Mouse (Mus musculus) adrenal gland, postnatal 10 days (tissue): ENCODE data around the gene Shc1. TPM values are rescaled to one million over a fixed set of nuclear protein-coding genes. Genes with fewer than 3 reads are reported as not detected.
A peak's percentile ranks its signal among the peaks of the same experiment; 100 is the strongest.
"Not testable (repeated sequence)": the region's sequence is repeated elsewhere in the genome, so short reads cannot be mapped to it uniquely, and the experiment has no call there.

Experiments used
- DNase-seq: peaks from one replicate; pipeline ENCODE4 v3.0.0; 2021; ENCODE audit warnings: mixed read lengths
- total RNA-seq, 2 experiments: library from RNA; stranded (reverse); gene quantifications; 2 replicates each; pipeline ENCODE4 v1.2.3; 2021

Gene Shc1
- total RNA-seq, 2 experiments from 2014 or later = 94.4 to 108 TPM

DNA sequence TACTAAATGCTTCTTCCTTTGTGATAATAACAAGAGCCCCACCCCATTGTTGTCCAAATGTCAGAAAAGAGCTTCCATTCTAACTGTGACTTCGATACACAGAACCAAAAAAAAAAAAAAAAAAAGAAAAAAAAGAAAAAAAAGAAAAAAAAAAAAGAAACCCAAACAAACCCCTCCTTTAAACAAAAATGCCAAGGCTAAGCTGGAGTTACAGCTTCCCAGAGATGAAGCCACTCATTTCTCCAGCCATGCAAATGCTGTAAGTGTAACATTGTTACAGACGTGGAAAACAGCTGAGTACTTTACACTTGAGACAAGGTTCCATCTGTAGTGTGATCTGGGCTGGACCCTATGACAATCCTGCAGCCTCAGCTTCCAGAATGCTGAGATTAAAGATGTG, 1.1 kb upstream of the Shc1 start:
- no peak for DNase-seq

DNA sequence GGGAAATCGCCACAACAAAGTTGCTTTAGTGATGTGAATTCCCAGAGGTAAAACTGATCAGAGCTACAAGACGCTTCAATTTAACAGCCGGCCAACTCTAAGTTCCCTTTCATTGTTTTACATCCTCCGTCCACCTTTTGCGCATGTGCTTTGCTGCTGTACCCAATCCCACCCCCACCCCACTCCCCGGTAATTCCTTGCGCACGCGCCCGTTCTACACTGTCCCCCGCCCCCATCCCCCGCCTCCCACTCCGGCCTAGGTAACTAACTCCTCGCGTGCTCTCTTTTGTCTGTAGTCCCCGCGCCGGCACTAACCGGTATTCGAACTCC, 438 bp upstream of the Shc1 start:
- DNase-seq = no peak

DNA sequence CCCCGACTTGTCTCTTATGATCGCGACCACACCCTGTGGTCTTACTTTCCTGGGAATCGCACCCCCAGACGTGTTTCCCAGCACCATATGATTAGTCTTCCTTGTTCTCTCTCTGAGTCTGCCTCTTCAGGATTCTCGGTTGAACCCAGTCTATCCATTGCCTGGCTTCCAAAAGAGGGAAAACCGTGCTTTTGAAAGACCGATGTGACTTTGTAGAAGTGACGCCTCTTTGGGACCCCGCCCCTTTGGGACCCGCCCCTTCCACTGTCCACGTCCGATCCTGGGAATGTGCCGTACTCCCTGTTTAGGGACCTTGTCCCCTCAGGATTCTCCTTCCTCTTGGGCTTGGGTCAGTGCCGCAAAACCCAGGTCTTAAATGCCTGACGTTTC, 613 bp downstream of the Shc1 start:
- peak; percentile 93 for DNase-seq

DNA sequence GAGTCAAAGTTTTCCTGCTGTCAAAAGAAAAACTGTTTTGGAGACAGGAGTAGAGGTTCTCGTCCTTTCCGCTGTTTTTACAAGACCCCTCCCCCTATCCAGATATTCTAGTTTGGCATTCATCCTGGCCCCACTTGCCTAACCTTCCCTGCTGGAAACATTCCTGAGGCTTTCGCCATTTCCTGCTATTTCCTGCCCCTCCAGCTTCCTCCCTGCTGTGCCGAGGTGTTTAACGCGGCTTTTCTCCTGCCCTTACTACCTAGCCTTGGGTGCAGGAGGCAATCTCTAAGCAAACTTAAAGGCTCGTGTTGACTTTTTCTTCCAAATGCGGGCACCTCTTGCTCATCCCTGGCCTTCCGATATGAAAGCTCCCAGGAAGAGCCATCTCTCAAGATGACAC, 1.3 kb downstream of the Shc1 start:
- DNase-seq = peak; percentile 80

DNA sequence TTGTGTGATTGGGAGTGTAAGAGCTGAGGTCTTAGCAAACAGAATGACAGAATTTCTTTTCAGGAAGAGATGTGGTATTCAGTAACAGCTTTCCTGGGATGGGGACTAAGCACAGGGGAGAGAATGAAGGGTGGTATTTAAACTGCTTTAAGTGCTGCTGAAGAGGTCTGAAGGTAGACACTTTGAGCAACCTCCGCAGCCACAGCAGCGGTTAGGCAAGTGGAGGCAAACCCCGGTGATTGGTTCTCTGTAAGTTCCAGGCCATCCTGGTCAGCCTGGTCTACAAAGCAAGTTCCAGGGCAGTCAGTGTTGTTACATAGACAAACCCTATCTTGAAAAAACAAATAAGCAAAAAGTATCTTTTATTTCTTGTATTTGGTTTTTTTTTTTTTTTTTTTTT, 1.7 kb downstream of the Shc1 start:
- DNase-seq = no peak

DNA sequence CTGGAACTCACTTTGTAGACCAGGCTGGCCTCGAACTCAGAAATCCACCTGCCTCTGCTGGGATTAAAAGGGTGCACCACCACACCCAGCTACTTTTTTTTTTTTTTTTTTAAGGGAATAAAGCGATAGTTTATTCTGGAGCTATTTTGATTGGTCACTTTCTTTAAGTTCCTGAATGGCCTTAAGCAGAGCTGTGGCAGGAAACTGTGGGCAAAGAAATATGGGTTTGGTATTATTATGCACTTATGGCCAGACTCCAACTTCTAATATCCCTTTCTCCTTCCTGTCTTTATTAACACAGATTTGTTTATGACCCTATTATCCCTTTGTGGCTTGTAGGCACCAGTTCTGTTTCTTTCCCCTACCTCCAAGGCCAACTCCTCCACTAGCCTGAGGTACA, 2.2 kb downstream of the Shc1 start:
- no peak for DNase-seq

DNA sequence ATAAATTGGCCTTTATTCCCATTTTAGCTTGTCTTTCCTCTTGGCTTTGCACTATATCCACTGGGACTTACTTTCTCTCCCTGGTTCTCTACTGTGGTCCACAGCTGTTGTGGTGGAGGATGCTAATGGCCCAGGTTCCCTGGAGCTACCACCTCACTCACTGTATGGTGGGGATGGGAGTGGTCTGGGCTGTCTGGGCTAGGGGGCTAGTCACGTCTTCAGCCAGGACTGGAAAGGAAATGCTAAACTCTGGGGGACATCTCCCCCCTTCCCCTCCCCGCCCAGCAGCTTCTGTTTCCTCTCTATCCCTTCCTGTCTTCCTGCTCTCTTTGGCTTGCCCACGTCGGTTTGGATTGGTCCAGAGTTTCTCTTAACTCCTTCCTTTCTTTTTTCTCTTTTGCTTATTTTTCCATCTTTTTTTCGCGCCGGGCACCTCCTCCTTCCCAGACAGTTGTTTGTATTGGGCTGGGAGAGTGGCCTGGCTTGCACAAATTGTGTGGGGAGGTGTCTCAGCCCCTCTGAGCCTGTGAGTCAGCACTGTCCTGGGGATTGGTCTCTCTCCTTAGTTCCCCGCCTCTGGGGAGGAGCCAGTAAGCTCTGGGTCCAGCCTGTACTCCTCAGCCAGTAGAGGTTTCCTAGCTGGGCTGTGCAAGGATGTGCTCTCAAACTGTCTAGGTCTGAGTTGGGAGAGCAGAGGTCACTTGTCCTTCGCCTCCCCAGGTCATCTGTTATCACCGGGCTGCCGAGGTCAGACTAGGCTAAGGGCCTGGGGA, 2.9 kb downstream of the Shc1 start:
- DNase-seq = peak; percentile 87

DNA sequence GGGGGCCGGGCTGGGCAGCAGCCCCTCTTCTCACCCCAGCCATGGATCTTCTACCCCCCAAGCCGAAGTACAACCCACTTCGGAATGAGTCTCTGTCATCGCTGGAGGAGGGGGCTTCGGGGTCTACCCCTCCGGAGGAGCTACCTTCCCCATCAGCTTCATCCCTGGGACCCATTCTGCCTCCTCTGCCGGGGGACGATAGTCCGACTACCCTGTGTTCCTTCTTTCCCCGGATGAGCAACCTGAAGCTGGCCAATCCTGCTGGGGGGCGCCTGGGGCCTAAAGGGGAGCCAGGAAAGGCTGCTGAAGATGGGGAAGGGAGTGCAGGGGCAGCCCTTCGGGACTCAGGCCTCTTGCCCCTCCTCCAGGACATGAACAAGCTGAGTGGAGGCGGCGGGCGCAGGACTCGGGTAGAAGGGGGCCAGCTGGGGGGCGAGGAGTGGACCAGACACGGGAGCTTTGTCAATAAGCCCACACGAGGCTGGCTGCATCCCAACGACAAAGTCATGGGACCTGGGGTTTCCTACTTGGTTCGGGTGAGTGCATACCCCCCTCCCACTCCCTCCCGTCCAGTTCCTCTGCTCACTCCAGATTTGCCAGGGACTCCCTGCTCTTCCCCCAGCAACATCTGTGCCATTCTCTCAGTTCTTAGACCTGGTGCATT, 3.7 kb downstream of the Shc1 start:
- DNase-seq = peak; percentile 24

DNA sequence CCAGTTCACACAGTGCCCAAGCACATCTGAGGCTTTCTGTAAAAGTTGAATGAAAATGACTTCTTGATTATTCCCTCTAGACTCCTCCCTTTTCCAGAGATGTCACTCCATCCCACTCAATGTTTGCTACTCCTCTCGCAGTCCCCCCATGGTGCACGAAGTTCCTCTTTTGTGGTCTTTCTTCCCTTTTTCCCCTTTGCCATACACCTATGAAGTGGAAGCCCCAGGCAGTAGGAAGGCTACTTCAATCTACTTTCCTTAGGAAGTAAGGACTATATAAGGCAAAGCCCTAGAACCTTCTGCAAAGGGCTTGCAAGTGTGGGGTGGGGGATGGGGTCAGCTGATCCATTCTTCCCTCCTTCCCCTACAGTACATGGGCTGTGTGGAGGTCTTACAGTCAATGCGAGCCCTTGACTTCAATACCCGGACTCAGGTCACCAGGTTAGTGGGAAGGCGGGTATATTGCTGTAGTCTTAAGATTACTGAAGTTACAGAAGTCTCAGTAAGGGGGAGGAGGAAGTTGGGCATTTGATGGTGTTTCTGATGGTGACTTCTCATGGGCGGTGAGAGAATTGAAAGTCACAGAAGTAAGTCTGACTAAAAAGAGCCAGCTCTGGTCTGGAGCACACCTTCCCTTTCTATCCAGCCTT, 4.4 kb downstream of the Shc1 start:
- no peak for DNase-seq

DNA sequence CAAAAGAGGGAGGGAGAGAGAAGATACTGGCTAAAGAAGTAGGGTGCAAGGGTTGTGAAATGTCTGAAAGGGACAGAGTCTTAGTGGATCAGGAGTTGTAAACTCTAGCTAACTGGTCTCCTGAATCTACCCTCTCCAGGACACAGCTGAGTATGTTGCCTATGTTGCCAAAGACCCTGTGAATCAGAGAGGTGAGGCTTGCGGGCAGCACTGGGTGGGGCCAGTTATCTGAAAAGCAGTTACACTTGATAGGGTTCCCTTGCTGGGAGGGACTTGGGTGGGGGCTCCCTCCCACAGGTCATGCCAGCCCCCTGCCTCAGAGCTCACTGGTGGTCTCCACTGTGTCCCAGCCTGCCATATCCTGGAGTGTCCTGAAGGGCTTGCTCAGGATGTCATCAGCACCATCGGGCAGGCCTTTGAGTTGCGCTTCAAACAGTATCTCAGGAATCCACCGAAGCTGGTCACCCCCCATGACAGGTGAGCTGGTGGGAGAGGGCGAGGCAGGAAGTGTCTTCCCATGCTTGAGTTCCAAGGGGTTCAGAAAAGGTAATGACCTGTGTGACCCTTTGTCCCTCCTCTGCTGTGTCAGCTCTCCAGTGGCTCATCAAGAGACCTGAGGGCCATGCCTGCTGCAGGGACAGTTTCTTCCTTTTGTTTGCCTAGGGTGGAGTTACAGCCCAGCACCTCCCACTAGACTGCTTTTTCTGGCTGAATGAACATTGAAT, 6.3 kb downstream of the Shc1 start:
- no peak for DNase-seq

DNA sequence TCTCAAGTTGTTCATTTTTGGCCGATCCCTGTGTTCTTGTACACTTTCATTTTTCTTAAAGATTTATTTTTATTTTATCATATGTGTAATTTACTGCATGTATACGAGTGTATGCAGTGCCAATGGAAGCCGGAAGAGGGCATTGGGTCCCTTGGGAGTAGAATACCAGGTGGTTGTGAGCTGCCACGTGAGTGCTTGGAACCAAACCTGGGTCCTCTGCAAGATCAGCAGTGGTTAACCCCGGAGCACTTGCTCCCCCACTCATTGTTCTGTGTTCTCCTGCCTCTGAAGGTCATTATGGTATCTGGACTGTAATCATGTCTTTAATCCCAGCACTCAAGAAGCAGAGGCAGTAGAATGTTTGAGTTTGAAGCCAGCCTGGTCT, 6.9 kb downstream of the Shc1 start:
- no peak for DNase-seq

DNA sequence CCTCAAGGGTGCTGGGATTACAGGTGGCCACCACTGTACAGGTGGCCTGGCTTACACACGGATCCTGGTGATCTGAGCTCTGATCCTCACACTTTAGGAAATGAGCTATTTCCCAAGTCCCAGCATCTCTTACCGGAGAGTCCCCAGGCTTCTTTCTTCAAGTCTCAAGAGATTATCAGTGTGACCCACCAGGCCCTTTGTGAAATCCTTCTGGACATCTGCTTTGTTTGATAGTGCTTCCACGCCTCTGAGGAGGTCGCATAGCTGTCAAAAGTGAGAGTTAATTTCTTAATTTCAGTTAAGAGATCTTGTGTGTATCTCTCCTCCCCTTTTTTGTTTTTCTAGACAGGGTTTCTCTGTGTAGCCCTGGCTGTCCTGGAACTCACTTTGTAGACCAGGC, 7.6 kb downstream of the Shc1 start:
- no peak for DNase-seq

DNA sequence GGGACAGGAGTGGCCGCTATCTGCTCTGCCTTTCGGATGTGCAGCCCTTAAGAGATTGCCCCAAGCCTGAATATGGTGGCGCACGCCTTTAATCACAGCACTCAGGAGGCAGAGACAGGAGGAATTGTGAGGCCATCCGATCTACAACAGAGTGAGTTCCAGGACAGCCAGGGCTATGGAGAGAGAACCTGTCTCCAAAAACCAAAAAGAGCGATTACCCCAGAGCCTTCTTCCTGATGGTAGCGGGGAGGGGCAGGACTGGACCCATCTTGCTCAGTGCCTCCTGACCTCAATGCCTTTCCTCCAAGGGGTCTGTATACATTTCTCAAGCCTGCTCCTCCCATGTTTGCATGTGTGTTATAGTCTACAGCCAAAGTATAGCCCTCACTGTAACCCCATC, 10.8 kb downstream of the Shc1 start:
- DNase-seq = not testable (repeated sequence)

DNA sequence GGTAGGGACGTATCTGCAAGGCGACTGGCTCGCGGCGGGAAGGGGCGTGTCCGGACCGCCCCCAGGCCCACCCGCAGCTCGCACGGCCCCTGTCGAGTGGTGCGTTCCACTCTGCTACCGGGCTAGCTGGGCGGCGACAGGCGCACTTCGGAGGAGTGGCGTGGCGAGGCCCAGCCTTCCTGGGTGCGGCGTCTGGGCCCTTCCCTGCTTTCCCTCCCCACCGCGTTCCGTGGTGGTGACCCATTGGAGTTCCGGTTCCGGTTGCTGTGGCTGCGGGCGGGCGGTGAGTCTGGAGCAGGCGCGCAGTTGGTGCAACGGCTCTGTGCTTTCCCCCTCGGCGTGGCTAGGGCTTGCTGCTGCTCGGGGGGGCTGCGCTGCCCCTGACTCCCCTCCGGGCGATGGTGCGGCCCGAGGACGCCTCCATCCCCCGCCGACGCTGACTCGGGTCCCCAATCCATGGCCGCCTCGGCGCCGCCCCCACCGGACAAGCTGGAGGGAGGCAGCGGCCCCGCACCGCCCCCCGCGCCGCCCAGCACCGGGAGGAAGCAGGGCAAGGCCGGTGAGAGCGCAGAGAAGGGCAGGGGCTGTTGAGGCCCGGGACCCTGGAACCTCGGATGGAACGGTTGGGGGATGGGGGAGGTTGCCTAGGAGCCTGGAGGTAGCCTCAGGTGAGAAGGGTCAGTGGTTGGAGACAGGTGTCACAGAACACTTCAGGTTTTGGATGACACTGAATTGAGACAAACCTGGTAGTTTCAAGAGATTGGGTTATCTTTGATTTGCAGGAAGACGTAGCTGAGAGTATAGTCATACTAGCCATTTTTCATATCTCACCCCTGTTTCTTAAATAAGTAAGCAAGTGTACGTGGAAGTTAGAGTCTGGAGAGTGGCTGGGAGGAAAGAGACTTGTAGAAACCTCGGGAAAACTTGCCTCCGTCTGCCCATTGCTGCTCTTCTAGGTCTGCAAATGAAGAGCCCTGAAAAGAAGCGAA, 12.2 kb downstream of the Shc1 start, which contains the start of gene Pygo2:
Gene Pygo2 (plus strand): TSS at position 44 of the 989 bp plus-strand sequence.
- peak; percentile 97 for DNase-seq

DNA sequence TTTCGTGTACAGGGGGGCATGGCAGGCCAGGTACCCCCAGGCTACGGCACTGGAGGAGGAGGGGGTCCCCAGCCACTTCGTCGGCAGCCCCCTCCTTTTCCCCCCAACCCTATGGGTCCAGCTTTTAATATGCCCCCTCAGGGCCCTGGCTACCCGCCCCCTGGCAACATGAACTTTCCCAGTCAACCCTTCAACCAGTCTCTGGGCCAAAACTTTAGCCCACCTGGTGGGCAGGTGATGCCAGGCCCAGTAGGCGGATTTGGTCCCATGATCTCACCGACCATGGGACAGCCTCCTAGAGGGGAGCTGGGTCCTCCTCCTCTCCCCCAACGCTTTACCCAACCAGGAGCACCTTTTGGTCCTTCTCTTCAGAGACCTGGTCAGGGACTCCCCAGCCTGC, 14.4 kb downstream of the Shc1 start:
- DNase-seq = no peak

DNA sequence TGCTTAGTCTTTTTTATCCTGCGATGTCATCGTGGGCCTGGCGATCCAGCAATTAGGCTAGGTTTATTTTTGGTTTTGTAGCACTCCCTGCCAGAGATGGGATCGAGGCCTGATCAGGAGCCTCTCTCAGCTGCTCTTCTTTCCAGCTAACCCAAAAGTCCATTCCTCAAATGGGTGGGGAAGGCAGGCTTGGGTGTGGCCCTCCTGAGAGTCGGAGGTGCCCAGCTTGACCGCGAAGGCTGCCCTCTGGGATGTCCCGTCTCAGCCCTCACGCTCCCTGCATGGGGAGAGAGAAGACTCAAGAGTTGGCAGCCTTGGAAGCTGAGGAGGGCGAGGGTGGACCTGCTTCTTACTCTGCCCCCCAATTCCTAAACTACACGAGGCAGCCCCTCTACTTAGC, 16.3 kb downstream of the Shc1 start:
- no peak for DNase-seq

DNA sequence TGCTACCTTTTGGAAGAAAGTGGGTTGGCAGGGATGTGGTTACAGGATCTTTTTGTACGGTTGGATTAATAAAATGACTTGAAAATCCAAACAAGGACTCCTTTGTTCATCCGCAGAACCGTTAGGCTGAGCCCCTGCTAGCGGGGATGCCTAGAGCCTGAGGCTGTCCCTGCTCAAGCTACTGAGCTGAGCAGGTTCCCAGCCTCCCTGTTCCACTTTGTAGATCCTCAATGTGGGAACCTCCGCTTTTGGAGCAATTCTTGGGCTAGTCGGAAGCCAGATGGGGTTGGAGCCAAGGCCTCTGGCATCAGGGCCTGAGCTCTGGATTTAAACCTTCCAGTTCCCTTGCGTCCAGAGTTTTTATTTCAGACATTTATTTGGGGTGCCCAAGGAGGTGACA, 16.8 kb downstream of the Shc1 start:
- no peak for DNase-seq

DNA sequence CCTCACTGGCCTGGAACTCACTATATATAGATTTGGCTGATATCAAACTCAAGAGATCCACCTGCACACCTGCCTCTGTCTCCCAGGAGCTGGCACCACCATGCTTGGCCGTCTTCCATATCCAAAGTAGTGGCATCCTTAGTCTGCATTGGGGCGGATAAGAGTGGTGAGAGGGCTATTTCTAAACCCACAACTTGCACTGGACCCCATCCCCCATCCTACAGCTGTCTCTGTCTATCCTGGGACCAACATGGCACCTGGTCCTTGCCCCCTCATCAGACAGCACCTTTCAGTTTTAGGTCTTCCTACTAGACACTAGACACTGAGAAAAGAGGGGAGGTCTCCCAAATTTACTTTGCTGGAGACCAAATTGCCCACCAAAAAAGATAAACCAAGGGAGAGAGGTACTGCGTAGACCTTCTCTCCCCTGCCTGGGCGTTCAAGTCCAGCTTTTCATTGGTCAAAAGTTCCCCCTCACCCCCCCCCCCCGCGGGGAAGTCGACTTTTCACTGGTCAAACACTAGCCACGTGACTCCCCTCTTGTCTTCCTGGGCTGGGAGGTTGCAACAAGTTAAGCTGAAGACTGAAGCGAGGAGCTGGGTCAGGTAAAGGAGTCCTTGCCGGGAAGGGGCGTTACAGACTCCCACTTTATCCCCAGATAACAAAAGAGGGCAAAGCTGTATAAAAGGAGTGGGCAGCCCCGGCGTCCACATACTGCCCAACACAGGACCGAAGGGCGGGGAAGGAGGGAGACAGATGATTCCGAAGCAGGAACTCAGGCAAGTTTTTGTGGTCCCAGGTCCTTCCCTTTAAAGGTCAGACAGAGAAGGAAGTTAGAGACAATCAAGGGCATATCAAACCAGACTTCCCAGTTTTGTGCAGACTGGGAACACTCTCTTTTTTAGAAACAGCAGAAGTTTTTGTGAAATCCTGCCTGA, 18.2 kb downstream of the Shc1 start, which contains the start of gene Pbxip1:
Gene Pbxip1 (plus strand): TSS at position 531 of the 938 bp plus-strand sequence.
- peak; percentile 79 for DNase-seq

DNA sequence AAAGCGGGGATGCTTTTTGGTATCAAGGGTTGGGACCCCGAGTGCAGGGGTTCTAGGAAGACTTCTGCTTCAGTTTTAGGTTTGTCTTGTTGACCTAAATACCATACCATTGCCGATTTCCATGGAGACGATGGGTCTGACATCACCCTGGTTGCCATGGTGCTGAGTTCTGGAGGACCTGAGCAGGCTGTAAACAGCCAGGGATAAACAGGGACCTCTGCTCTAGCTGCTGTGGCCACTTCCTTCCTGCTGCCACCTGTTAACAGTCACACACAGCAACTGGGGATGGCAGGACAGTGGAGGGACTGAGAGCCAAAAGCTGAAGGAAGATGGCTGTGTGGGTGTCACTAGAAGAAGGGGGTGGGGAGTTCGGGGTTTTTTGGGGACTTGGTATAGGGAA, 19.0 kb downstream of the Shc1 start:
- DNase-seq = peak; percentile 40

DNA sequence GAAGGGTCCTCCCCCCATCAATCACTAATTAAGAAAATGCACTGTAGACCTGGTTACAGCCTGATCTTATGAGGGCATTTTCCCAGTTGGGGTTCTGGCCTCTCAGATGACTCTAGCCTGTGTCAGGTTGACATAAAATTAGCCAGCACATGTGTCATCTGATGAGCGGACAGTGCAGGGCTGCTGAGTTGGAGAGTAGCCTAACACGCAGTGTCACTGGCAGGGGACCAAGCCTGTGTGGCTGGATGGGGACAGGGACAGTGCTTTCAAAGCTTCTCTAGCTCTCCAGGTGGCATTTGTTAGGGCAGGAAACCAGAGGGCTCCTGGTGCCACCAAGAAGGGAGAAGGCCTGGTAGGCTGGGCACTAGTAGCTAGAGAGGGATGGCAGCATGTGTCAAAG, 22.4 kb downstream of the Shc1 start:
- DNase-seq = peak; percentile 64
